Mouse (Mus musculus) MEL (cell line): ENCODE measurements around the gene Yipf3. TPM values are rescaled to one million over a fixed set of nuclear protein-coding genes. Genes with fewer than 3 reads are reported as not detected.

Experiments used
- DNase-seq: peaks from one replicate; pipeline ENCODE4 v3.0.0; 2011; ENCODE audit warnings: low read depth, low spot score
- H3K27ac ChIP-seq: 2 replicates; pipeline ENCODE4 v1.5.1; 2012; ENCODE audit warnings: low read depth, mild to moderate bottlenecking, control low read depth, low read length, moderate library complexity; ENCODE audit not compliant: control insufficient read depth
- H3K27me3 ChIP-seq, 2 experiments: fragments of 150-350 bp in 1 of 2; sonication (generic) in 1 of 2; 2 replicates each; pipeline ENCODE4 v1.6.1; 2012; ENCODE audit warnings: low read length in 2 of 2, mild to moderate bottlenecking in 2 of 2, improper control_type of control experiment in 1 of 2, moderate library complexity in 1 of 2; ENCODE audit not compliant: insufficient read depth in 2 of 2, control insufficient read depth in 1 of 2
- H3K36me3 ChIP-seq, 2 experiments: 2 replicates each; pipeline ENCODE4 v1.6.1; 2012 to 2014; ENCODE audit warnings: low read length in 2 of 2, improper control_type of control experiment in 1 of 2, inconsistent platforms in 1 of 2, mild to moderate bottlenecking in 1 of 2; ENCODE audit not compliant: insufficient read depth in 2 of 2, control insufficient read depth in 1 of 2
- H3K4me1 ChIP-seq, 2 experiments: fragments of 150-350 bp in 1 of 2; sonication (generic) in 1 of 2; 2 replicates each; pipeline ENCODE4 v1.6.1; 2012; ENCODE audit warnings: low read length in 2 of 2, improper control_type of control experiment in 1 of 2, mild to moderate bottlenecking in 1 of 2; ENCODE audit not compliant: insufficient read depth in 2 of 2, control insufficient read depth in 1 of 2
- H3K4me3 ChIP-seq, 2 experiments: fragments of 150-350 bp in 1 of 2; sonication (generic) in 1 of 2; 2 replicates each; pipeline ENCODE4 v1.5.1; 2012; ENCODE audit warnings: low read depth in 2 of 2, low read length in 2 of 2, mild to moderate bottlenecking in 2 of 2, moderate library complexity in 2 of 2, control low read depth in 1 of 2, improper control_type of control experiment in 1 of 2; ENCODE audit not compliant: control insufficient read depth in 1 of 2, insufficient read depth in 1 of 2
- H3K79me2 ChIP-seq: 2 replicates; pipeline ENCODE4 v1.6.1; 2012; ENCODE audit warnings: mild to moderate bottlenecking, low read length, moderate library complexity; ENCODE audit not compliant: control insufficient read depth, poor library complexity, insufficient read depth
- H3K9ac ChIP-seq: 2 replicates; pipeline ENCODE4 v1.6.1; 2012; ENCODE audit warnings: low read depth, mild to moderate bottlenecking, control low read depth, low read length, moderate library complexity; ENCODE audit not compliant: control insufficient read depth, poor library complexity, severe bottlenecking
- H3K9me3 ChIP-seq: fragments of 150-350 bp; sonication (generic); replicated peaks from 2 replicates; pipeline ENCODE4 v1.6.1; 2012; ENCODE audit warnings: mild to moderate bottlenecking, low read length, improper control_type of control experiment, moderate library complexity; ENCODE audit not compliant: insufficient read depth
- CTCF ChIP-seq, 3 experiments: IDR thresholded peaks in 2 of 3; conservative IDR thresholded peaks in 1 of 3; 2 replicates each; pipeline ENCODE4 v1.5.1; 2011 to 2012; ENCODE audit warnings: low read length in 3 of 3, low read depth in 2 of 3, mild to moderate bottlenecking in 2 of 3, improper control_type of control experiment in 1 of 3, inconsistent platforms in 1 of 3, mixed read lengths in 1 of 3, moderate library complexity in 1 of 3; ENCODE audit not compliant: control insufficient read depth in 1 of 3, insufficient read depth in 1 of 3, poor library complexity in 1 of 3, severe bottlenecking in 1 of 3
- ELF1 ChIP-seq: IDR thresholded peaks from 2 replicates; pipeline ENCODE4 v1.6.1; 2014; ENCODE audit warnings: low read depth, mild to moderate bottlenecking, inconsistent platforms, low read length, improper control_type of control experiment, moderate library complexity
- HCFC1 ChIP-seq: IDR thresholded peaks from 2 replicates; pipeline ENCODE4 v1.6.1; 2012; ENCODE audit warnings: low read depth, mild to moderate bottlenecking, inconsistent platforms, low read length, improper control_type of control experiment, moderate library complexity
- JUND ChIP-seq: IDR thresholded peaks from 2 replicates; pipeline ENCODE4 v1.6.1; 2011; ENCODE audit warnings: low read depth, mild to moderate bottlenecking, improper control_type of control experiment, low read length
- KAT2A ChIP-seq: conservative IDR thresholded peaks from 2 replicates; pipeline ENCODE4 v1.6.1; 2012; ENCODE audit warnings: low read depth, low read length, improper control_type of control experiment, inconsistent platforms
- MAX ChIP-seq: IDR thresholded peaks from 2 replicates; pipeline ENCODE4 v1.6.1; 2011; ENCODE audit warnings: low read length, improper control_type of control experiment
- MAZ ChIP-seq: IDR thresholded peaks from 2 replicates; pipeline ENCODE4 v1.6.1; 2012; ENCODE audit warnings: low read depth, mild to moderate bottlenecking, inconsistent platforms, low read length, improper control_type of control experiment
- MYB ChIP-seq: IDR thresholded peaks from 2 replicates; pipeline ENCODE4 v1.6.1; 2011; ENCODE audit warnings: mild to moderate bottlenecking, low read depth, low read length, improper control_type of control experiment
- POLR2AphosphoS2 ChIP-seq: IDR thresholded peaks from 2 replicates; pipeline ENCODE4 v1.6.1; 2011; ENCODE audit warnings: low read length, improper control_type of control experiment
- RAD21 ChIP-seq: IDR thresholded peaks from 2 replicates; pipeline ENCODE4 v1.6.1; 2011; ENCODE audit warnings: mild to moderate bottlenecking, low read depth, low read length, improper control_type of control experiment
- SIN3A ChIP-seq: IDR thresholded peaks from 2 replicates; pipeline ENCODE4 v1.6.1; 2012; ENCODE audit warnings: low read length, improper control_type of control experiment, inconsistent platforms
- SMC3 ChIP-seq: IDR thresholded peaks from 2 replicates; pipeline ENCODE4 v1.6.1; 2011; ENCODE audit warnings: low read depth, low read length, improper control_type of control experiment
- TBP ChIP-seq: IDR thresholded peaks from 2 replicates; pipeline ENCODE4 v1.8.0; 2011; ENCODE audit warnings: low read depth, low read length, improper control_type of control experiment
- TCF12 ChIP-seq: IDR thresholded peaks from 2 replicates; pipeline ENCODE4 v1.6.1; 2014; ENCODE audit warnings: low read depth, mild to moderate bottlenecking, inconsistent platforms, low read length, improper control_type of control experiment, moderate library complexity
- UBTF ChIP-seq: IDR thresholded peaks from 2 replicates; pipeline ENCODE4 v1.6.1; 2012; ENCODE audit warnings: low read depth, mild to moderate bottlenecking, inconsistent platforms, low read length, improper control_type of control experiment, moderate library complexity, borderline replicate concordance; ENCODE audit not compliant: insufficient read depth
- USF2 ChIP-seq, 2 experiments: IDR thresholded peaks; 2 replicates each; pipeline ENCODE4 v1.6.1; 2011 to 2012; ENCODE audit warnings: improper control_type of control experiment in 2 of 2, low read length in 2 of 2, borderline replicate concordance in 1 of 2, inconsistent platforms in 1 of 2, low read depth in 1 of 2, mild to moderate bottlenecking in 1 of 2; ENCODE audit not compliant: insufficient read depth in 1 of 2
- ZC3H11A ChIP-seq: IDR thresholded peaks from 2 replicates; pipeline ENCODE4 v1.6.1; 2012; ENCODE audit warnings: low read depth, mild to moderate bottlenecking, inconsistent platforms, low read length, improper control_type of control experiment
- ZKSCAN1 ChIP-seq: IDR thresholded peaks from 2 replicates; pipeline ENCODE4 v1.6.1; 2012; ENCODE audit warnings: low read depth, mild to moderate bottlenecking, inconsistent platforms, low read length, improper control_type of control experiment, moderate library complexity
- ZNF384 ChIP-seq: IDR thresholded peaks from 2 replicates; pipeline ENCODE4 v1.6.1; 2012; ENCODE audit warnings: low read depth, mild to moderate bottlenecking, inconsistent platforms, low read length, improper control_type of control experiment
- polyA plus RNA-seq, 2 experiments: library from polyadenylated mRNA; stranded (reverse) in 1 of 2; unstranded in 1 of 2; fragments of >175 nt in 1 of 2; fragments of >200 nt in 1 of 2; gene quantifications; 2 replicates each; pipeline versions ENCODE4 v1.2.1 to v1.2.4; 2012; ENCODE audit warnings: low replicate concordance in 2 of 2, low read depth in 1 of 2; ENCODE audit not compliant: insufficient read length in 2 of 2, insufficient read depth in 1 of 2, missing spikeins in 1 of 2
- total RNA-seq: library from RNA; depleted of rRNA; stranded (reverse); fragments of 300-350 nt; gene quantifications from 2 replicates; pipeline ENCODE4 v1.2.3, GENCODE M21; 2012

The Yipf3 gene
- total and polyA plus RNA-seq, 3 experiments, result 18.9 to 86.5 TPM; not detected in 1

- no peaks in the 10 kb centered on the region for H3K9me3 ChIP-seq
- no peak overlapping the region for H3K27ac ChIP-seq
- H3K4me1 ChIP-seq, result peaks cover 0 to 9% of the 10 kb centered on the region in 2 experiments; a peak in 2 of 4 replicates
- H3K27me3 ChIP-seq, result peaks cover 3 to 17% of the 10 kb centered on the region in 2 experiments
- no peak overlapping the region for H3K9ac ChIP-seq
- H3K79me2 ChIP-seq, result peaks cover under 1% of the 10 kb centered on the region; the same call in 1 of the 2 replicates
- peak; percentile 35 for DNase-seq
- peaks cover 0 to 4% of the 10 kb centered on the region in 2 experiments; a peak in 1 of 4 replicates for H3K36me3 ChIP-seq
- TF ChIP-seq ZNF384 (no peak), MYB (no peak), HCFC1 (no peak), CTCF (IDR thresholded peaks at IDR 0.05 in 2 of 3, conservative IDR thresholded peaks at IDR 0.05 in 1 of 3; ENCODE audit: control insufficient read depth in 1 of 3, insufficient read depth in 1 of 3, low read depth in 2 of 3, low read length in 3 of 3, poor library complexity in 1 of 3, severe bottlenecking in 1 of 3) (no peak), TBP (no peak), ZC3H11A (no peak), MAX (no peak)
- no peak overlapping the region for H3K4me3 ChIP-seq
These were observed 39.8 kb downstream of the Yipf3 start for GRCm38 (mm10) chr17:46287678-46288095.

GRCm38 (mm10) chr17:46296601-46297000, 48.7 kb downstream of the Yipf3 start:
- no peak overlapping the region for H3K27ac ChIP-seq
- H3K36me3 ChIP-seq, result no peaks in the 10 kb centered on the region
- no peaks in the 10 kb centered on the region for H3K4me1 ChIP-seq
- peaks cover 7 to 22% of the 10 kb centered on the region in 2 experiments for H3K27me3 ChIP-seq
- no peak for DNase-seq
- no peaks in the 10 kb centered on the region for H3K79me2 ChIP-seq
- H3K4me3 ChIP-seq, result no peak overlapping the region
- no peak for TF ChIP-seq JUND
- TF ChIP-seq MAZ, result no peak
- H3K9me3 ChIP-seq, result no peaks in the 10 kb centered on the region
- H3K9ac ChIP-seq, result no peak overlapping the region

- H3K27me3 ChIP-seq, result peaks cover 7 to 18% of the 10 kb centered on the region in 2 experiments
These were observed 49.1 kb downstream of the Yipf3 start for GRCm38 (mm10) chr17:46297028-46297363.

More at GRCm38 (mm10) chr17:46297028-46297363, 49.1 kb downstream of the Yipf3 start:
- no peak overlapping the region for H3K9ac ChIP-seq
- H3K79me2 ChIP-seq, result no peaks in the 10 kb centered on the region
- TF ChIP-seq UBTF (no peak), SMC3 (no peak), ZKSCAN1 (no peak), TCF12 (no peak), USF2 (IDR thresholded peaks at IDR 0.05; ENCODE audit: borderline replicate concordance in 1 of 2, insufficient read depth in 1 of 2, low read depth in 1 of 2, low read length in 2 of 2) (no peak), KAT2A (no peak), MYB (no peak), POLR2AphosphoS2 (no peak), CTCF (IDR thresholded peaks at IDR 0.05 in 2 of 3, conservative IDR thresholded peaks at IDR 0.05 in 1 of 3; ENCODE audit: control insufficient read depth in 1 of 3, insufficient read depth in 1 of 3, low read depth in 2 of 3, low read length in 3 of 3, poor library complexity in 1 of 3, severe bottlenecking in 1 of 3) (no peak), ELF1 (no peak), SIN3A (no peak), RAD21 (no peak)
- no peaks in the 10 kb centered on the region for H3K4me1 ChIP-seq
- no peak for DNase-seq
- no peak overlapping the region for H3K4me3 ChIP-seq
- no peaks in the 10 kb centered on the region for H3K9me3 ChIP-seq
- no peaks in the 10 kb centered on the region for H3K36me3 ChIP-seq
- H3K27ac ChIP-seq, result no peak overlapping the region
